Comparison of ENCODE assay signal across 30 mouse cellular contexts in genomic region chr13:29911141-29911540, GRCm38 (mm10).
"Had no signal": no experiment of that assay in that cellular context is flagged by ENCODE, and none has a peak within 500 bp of the region (broad histone marks: within the 10 kb centered on the region; RNA-seq: fewer than 3 reads in every experiment).

No protein-coding gene starts in this region.

- H3K9me3 ChIP-seq: limb, embryonic 10.5 days; limb, embryonic 15.5 days; liver, embryonic 12.5 days; liver, embryonic 13.5 days; liver, embryonic 15.5 days; lung, embryonic 15.5 days; megakaryocyte, embryonic 14.5 days; midbrain, embryonic 15.5 days had no signal

- H3K4me2 ChIP-seq: limb, embryonic 12.5 days; limb, embryonic 13.5 days; limb, embryonic 15.5 days; liver, embryonic 11.5 days; liver, embryonic 12.5 days; liver, embryonic 13.5 days; liver, embryonic 15.5 days; lung, embryonic 14.5 days; lung, embryonic 15.5 days; midbrain, embryonic 12.5 days; midbrain, embryonic 13.5 days; midbrain, embryonic 15.5 days; neural tube, embryonic 12.5 days had no signal

- H3K9ac ChIP-seq: limb, embryonic 12.5 days; limb, embryonic 13.5 days; limb, embryonic 15.5 days; liver, embryonic 12.5 days; liver, embryonic 13.5 days; liver, embryonic 14.5 days; liver, embryonic 15.5 days; liver, postnatal 0 days; lung, embryonic 14.5 days; lung, embryonic 15.5 days; midbrain, embryonic 12.5 days; midbrain, embryonic 13.5 days; midbrain, embryonic 15.5 days; neural tube, embryonic 12.5 days had no signal

- DNase-seq: left cerebral cortex, postnatal 4 days; liver; liver, embryonic 13.5 days; liver, postnatal 0 days; lung, adult 18-20 months; lung, adult 2 months; lung, embryonic 14.5 days; lung, postnatal 10 days; lung, postnatal 14 days; lung, postnatal 36 days; lung, postnatal 4 days had no signal

- H3K4me1 ChIP-seq: limb, embryonic 15.5 days; liver, embryonic 12.5 days; liver, embryonic 13.5 days; liver, embryonic 15.5 days; lung, embryonic 15.5 days; midbrain, embryonic 10.5 days; midbrain, embryonic 12.5 days; midbrain, embryonic 13.5 days; midbrain, embryonic 15.5 days; neural tube, embryonic 12.5 days had no signal

- ATAC-seq: liver, embryonic 12.5 days; liver, postnatal 0 days; lung, postnatal 0 days; midbrain, embryonic 13.5 days; midbrain, embryonic 15.5 days; midbrain, embryonic 16.5 days had no signal

- H3K27ac ChIP-seq: limb, embryonic 10.5 days; limb, embryonic 12.5 days; limb, embryonic 13.5 days; limb, embryonic 15.5 days; liver, embryonic 12.5 days; liver, embryonic 13.5 days; liver, embryonic 14.5 days; liver, embryonic 15.5 days; lung, embryonic 15.5 days; macrophage; midbrain, embryonic 10.5 days; midbrain, embryonic 12.5 days; midbrain, embryonic 13.5 days; midbrain, embryonic 15.5 days; neural tube, embryonic 12.5 days had no signal

- H3K27me3 ChIP-seq: limb, embryonic 12.5 days; limb, embryonic 13.5 days; limb, embryonic 15.5 days; liver, embryonic 12.5 days; liver, embryonic 13.5 days; liver, embryonic 15.5 days; lung, embryonic 15.5 days; megakaryocyte, embryonic 14.5 days; midbrain, embryonic 12.5 days; midbrain, embryonic 13.5 days; midbrain, embryonic 15.5 days; neural tube, embryonic 12.5 days had no signal

- H3K4me3 ChIP-seq: limb, embryonic 10.5 days; limb, embryonic 12.5 days; limb, embryonic 13.5 days; limb, embryonic 15.5 days; liver, embryonic 12.5 days; liver, embryonic 13.5 days; liver, embryonic 15.5 days; lung, embryonic 15.5 days; megakaryocyte, embryonic 14.5 days; midbrain, embryonic 10.5 days; midbrain, embryonic 12.5 days; midbrain, embryonic 13.5 days; midbrain, embryonic 15.5 days; myocyte; neural tube, embryonic 12.5 days had no signal
